In genomic region chr1:120501496-120501895, GRCm38 (mm10) we compare ENCODE assay signal across 33 mouse cellular contexts. TPM values are rescaled to one million over a fixed set of nuclear protein-coding genes. Genes with fewer than 3 reads are reported as not detected.
"Had no signal": no experiment of that assay in that cellular context is flagged by ENCODE, and none has a peak within 500 bp of the region (broad histone marks: within the 10 kb centered on the region; RNA-seq: fewer than 3 reads in every experiment).

No protein-coding gene starts in this region.

- H3K4me2 ChIP-seq: heart, embryonic 11.5 days; heart, embryonic 13.5 days; heart, embryonic 15.5 days; hindbrain, embryonic 13.5 days; hindbrain, embryonic 15.5 days; kidney, embryonic 15.5 days; limb, embryonic 12.5 days had no signal

- H3K9me3 ChIP-seq: heart, embryonic 13.5 days; heart, embryonic 15.5 days; hindbrain, embryonic 13.5 days; hindbrain, embryonic 15.5 days; kidney, embryonic 15.5 days; limb, embryonic 10.5 days; limb, embryonic 12.5 days had no signal

- H3K4me1 ChIP-seq: heart, embryonic 13.5 days; heart, embryonic 15.5 days; hindbrain, embryonic 13.5 days; hindbrain, embryonic 15.5 days; kidney, embryonic 15.5 days; limb, embryonic 10.5 days; limb, embryonic 12.5 days had no signal

- ATAC-seq: hindbrain, postnatal 0 days; intestine, embryonic 16.5 days had no signal

- H3K27me3 ChIP-seq: heart, embryonic 13.5 days; heart, embryonic 15.5 days; hindbrain, embryonic 13.5 days; hindbrain, embryonic 15.5 days; kidney, embryonic 15.5 days; limb, embryonic 12.5 days had no signal

- DNase-seq: gastrocnemius, postnatal 14 days; gastrocnemius, postnatal 36 days; heart, adult 11 months; heart, adult 2 months; heart, postnatal 14 days; heart, postnatal 36 days; kidney, adult 11 months; kidney, adult 2 months; kidney, adult 9 months; kidney, postnatal 14 days; kidney, postnatal 36 days; liver had no signal

- H3K9ac ChIP-seq: heart, embryonic 13.5 days; heart, embryonic 15.5 days; hindbrain, embryonic 13.5 days; hindbrain, embryonic 15.5 days; kidney, embryonic 15.5 days; limb, embryonic 12.5 days had no signal

- H3K4me3 ChIP-seq: heart, adult 2 months; heart, embryonic 13.5 days; heart, embryonic 15.5 days; hindbrain, embryonic 13.5 days; hindbrain, embryonic 15.5 days; kidney, embryonic 15.5 days; layer of hippocampus, adult 2 months; left cerebral cortex, adult 2 months; limb, embryonic 10.5 days; limb, embryonic 12.5 days had no signal

- H3K36me3 ChIP-seq: heart, embryonic 13.5 days; heart, embryonic 15.5 days; hindbrain, embryonic 13.5 days; hindbrain, embryonic 15.5 days; kidney, embryonic 15.5 days; limb, embryonic 10.5 days; limb, embryonic 12.5 days had no signal

- H3K27ac ChIP-seq: heart, adult 2 months; heart, embryonic 13.5 days; heart, embryonic 15.5 days; hindbrain, embryonic 13.5 days; hindbrain, embryonic 15.5 days; hindbrain, postnatal 0 days; kidney, embryonic 15.5 days; kidney, postnatal 0 days; layer of hippocampus, adult 2 months; left cerebral cortex, adult 2 months; limb, embryonic 10.5 days; limb, embryonic 12.5 days had no signal

RNA-seq across cellular contexts. Expression of gene Marco, which starts 3.3 kb away (rescaled TPM):
- total RNA-seq: gastrocnemius, adult 18-20 months; gastrocnemius, adult 8-10 months; gastrocnemius, postnatal 14 days; hematopoietic stem cell, adult 5-6 weeks; hindbrain, postnatal 0 days; layer of hippocampus, adult 2 months; layer of hippocampus, postnatal 10 days; layer of hippocampus, postnatal 25 days; left cerebral cortex, adult 2 months; left cerebral cortex, postnatal 14 days; left cerebral cortex, postnatal 36 days had no signal
- polyA plus RNA-seq: heart, embryonic 11.5 days; intestine, embryonic 14.5 days; kidney, postnatal 0 days; limb, embryonic 10.5 days; limb, embryonic 12.5 days had no signal
